Mouse (Mus musculus): Measurements from ENCODE around the gene Cog1. TPM values are rescaled to one million over a fixed set of nuclear protein-coding genes. Genes with fewer than 3 reads are reported as not detected.
"Not testable (repeated sequence)": the region's sequence is repeated elsewhere in the genome, so short reads cannot be mapped to it uniquely, and the experiment has no call there.

Gene Cog1
- polyA plus RNA-seq, 1 experiment from 2014 or later, result 21.6 TPM

- no peak for DNase-seq (ENCODE audit: low spot score)
These were observed 17.1 kb upstream of the Cog1 start for GRCm38 (mm10) chr11:113631862-113632261.

GRCm38 (mm10) chr11:113632303-113632702 lies 16.7 kb upstream of the Cog1 start:
- no peak for DNase-seq (ENCODE audit: low spot score)

- DNase-seq (ENCODE audit: low spot score), result no peak
These were observed 15.6 kb upstream of the Cog1 start for GRCm38 (mm10) chr11:113633398-113633797.

GRCm38 (mm10) chr11:113634699-113635121 lies 14.3 kb upstream of the Cog1 start:
- no peak for DNase-seq (ENCODE audit: low spot score)

- no peak for DNase-seq (ENCODE audit: low spot score)
These were observed 10.3 kb upstream of the Cog1 start for GRCm38 (mm10) chr11:113638680-113639079.

GRCm38 (mm10) chr11:113645181-113645580 lies 3.8 kb upstream of the Cog1 start:
- DNase-seq (ENCODE audit: low spot score), result no peak

GRCm38 (mm10) chr11:113648152-113648551 lies 817 bp upstream of the Cog1 start:
- DNase-seq (ENCODE audit: low spot score), result peak; percentile 88

- peak; percentile 83 for DNase-seq (ENCODE audit: low spot score)
These were observed 613 bp downstream of the Cog1 start, which contains the start of gene Slc39a11 for GRCm38 (mm10) chr11:113649353-113650210. Gene Slc39a11, minus strand, starts transcription at chr11:113650079.

GRCm38 (mm10) chr11:113651206-113651906 lies 2.4 kb downstream of the Cog1 start:
- DNase-seq (ENCODE audit: low spot score), result no peak

GRCm38 (mm10) chr11:113651907-113652273 lies 2.9 kb downstream of the Cog1 start:
- peak; percentile 56 for DNase-seq (ENCODE audit: low spot score)

GRCm38 (mm10) chr11:113652516-113652915 lies 3.5 kb downstream of the Cog1 start:
- no peak for DNase-seq (ENCODE audit: low spot score)

- no peak for DNase-seq (ENCODE audit: low spot score)
These were observed 5.1 kb downstream of the Cog1 start for GRCm38 (mm10) chr11:113654105-113654504.

GRCm38 (mm10) chr11:113654561-113655270 lies 5.7 kb downstream of the Cog1 start:
- no peak for DNase-seq (ENCODE audit: low spot score)

- no peak for DNase-seq (ENCODE audit: low spot score)
These were observed 7.6 kb downstream of the Cog1 start for GRCm38 (mm10) chr11:113656511-113656932.

- no peak for DNase-seq (ENCODE audit: low spot score)
These were observed 8.3 kb downstream of the Cog1 start for GRCm38 (mm10) chr11:113657221-113657620.

GRCm38 (mm10) chr11:113658319-113658718 lies 9.3 kb downstream of the Cog1 start:
- no peak for DNase-seq (ENCODE audit: low spot score)

- DNase-seq (ENCODE audit: low spot score), result no peak
These were observed 9.8 kb downstream of the Cog1 start for GRCm38 (mm10) chr11:113658763-113659162.

- not testable (repeated sequence) for DNase-seq (ENCODE audit: low spot score)
These were observed 11.2 kb downstream of the Cog1 start for GRCm38 (mm10) chr11:113660213-113660612.

- DNase-seq (ENCODE audit: low spot score), result no peak
These were observed 12.0 kb downstream of the Cog1 start for GRCm38 (mm10) chr11:113660940-113661339.

- no peak for DNase-seq (ENCODE audit: low spot score)
These were observed 12.9 kb downstream of the Cog1 start for GRCm38 (mm10) chr11:113661835-113662351.

GRCm38 (mm10) chr11:113664279-113664678 lies 15.3 kb downstream of the Cog1 start:
- no peak for DNase-seq (ENCODE audit: low spot score)
